Mouse (Mus musculus): ENCODE data around the gene Slc24a4. TPM values are rescaled to one million over a fixed set of nuclear protein-coding genes. Genes with fewer than 3 reads are reported as not detected.
"Not testable (repeated sequence)": the region's sequence is repeated elsewhere in the genome, so short reads cannot be mapped to it uniquely, and the experiment has no call there.

The Slc24a4 gene
- total RNA-seq, 2 experiments from 2014 or later = not detected

DNA sequence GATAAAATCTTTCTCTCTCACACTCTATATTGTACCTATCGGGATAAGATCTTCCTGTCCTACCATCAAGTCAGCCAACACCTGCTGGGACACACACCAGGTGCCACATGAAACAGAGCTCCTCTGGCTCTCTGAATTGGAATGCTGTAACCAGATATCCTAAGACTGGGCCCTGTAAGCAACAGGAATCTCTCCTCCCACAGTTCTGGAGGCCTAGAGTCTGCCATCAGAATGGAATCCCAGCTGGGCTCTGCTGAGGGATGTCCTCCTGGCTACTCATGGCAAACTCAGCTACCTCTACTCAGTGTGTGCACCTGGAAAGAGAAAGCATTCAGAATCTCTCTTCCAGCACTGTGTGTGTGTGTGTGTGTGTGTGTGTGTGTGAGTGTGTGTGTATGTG lies 115.4 kb downstream of the Slc24a4 start:
- no peak for ATAC-seq (replicated peaks; ENCODE audit: poor library complexity)

DNA sequence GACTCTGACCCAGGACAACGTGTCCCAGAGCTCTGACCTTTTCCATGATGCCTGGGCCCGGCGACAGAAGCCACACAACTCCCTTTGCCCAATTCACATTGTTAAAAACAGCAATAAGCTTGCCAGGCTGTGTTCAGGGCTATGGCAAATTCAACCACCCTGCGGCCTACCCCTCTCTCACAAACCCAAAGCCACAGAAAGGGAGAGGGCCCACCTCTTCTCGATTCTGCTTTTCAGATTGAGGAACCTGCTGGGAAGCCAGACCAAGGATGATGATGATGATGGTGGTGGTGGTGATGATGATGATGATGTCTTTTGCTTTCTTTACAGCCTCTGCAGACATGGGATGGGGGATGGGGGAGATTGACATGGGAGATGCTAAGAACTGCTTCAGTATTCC lies 117.7 kb downstream of the Slc24a4 start:
- peak; percentile 77 for ATAC-seq (replicated peaks; ENCODE audit: poor library complexity)

DNA sequence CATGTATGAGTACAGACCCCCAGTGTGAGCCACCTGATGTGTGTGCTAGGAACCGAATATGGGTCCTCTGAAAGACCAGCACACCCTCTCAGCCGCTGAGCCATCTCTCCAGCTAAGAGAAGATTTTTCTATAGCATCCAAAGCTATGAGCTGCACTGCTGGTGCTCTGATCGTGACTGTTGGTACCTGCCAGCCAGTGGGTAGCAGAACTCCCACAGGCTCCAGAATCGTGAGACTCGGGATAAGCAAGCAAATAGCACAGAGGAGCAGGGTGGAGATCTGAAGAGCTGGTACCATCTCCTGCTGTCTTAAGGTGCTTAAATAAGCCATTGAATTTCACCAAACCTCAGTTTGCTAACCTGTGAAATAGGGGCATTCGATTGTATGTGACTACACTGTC lies 119.6 kb downstream of the Slc24a4 start:
- no peak for ATAC-seq (replicated peaks; ENCODE audit: poor library complexity)

DNA sequence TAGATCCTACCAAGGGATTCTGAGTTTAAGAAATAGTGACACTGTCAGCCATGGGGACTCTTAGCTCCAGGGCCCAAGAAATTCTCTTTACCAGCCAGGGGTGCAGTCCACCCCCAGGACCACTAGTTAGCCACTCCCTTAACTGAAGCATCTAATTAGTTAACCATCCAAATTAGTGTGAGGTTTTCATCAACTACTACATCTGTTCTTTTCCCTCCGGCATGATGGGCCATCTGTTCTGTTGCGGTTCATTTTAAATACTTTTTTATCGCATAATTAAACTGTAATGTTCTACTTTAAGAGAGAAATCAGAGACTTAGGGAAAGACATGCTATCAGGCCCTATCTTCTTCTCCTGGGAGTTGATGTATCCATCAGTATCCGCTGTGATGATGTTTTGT lies 121.8 kb downstream of the Slc24a4 start:
- no peak for ATAC-seq (replicated peaks; ENCODE audit: poor library complexity)

DNA sequence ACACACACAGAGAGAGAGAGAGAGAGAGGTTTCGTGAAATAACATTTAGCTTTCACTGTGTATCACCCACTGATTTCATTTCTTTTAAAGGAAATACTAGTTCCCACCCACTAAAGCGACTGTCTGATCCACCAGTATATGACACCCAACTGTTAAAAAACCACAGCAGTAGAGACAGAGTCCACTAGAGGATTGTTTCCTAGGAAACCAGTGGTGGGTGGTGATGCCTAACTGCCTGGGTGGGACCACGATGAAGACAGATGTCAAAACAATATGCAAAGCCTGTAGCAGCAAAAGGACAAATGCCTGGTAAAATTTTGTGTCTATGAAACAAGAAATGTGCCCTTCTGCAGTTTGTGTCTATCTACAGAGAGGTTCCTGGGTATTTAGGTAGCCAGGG lies 122.5 kb downstream of the Slc24a4 start:
- peak; percentile 34 for ATAC-seq (replicated peaks; ENCODE audit: poor library complexity)

DNA sequence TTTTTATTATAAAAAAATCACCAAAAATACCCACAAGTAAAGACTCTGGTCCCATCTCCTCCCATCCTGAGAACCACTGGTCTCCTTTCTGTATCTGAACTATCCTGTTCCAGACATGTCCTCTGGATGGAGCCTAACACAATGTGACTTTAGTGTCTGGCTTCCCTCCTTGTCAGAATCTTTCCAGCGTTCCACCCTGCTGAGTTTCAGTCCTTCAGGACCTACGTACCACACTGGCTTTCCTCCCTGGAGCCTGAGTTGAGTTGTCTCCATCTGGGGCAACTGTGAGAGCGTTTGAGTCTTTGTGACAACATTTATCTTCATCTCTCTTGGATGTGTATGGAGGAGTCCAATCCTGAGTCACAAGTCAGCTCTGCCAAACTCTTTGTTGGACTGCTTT lies 123.5 kb downstream of the Slc24a4 start:
- ATAC-seq (replicated peaks; ENCODE audit: poor library complexity) = no peak

DNA sequence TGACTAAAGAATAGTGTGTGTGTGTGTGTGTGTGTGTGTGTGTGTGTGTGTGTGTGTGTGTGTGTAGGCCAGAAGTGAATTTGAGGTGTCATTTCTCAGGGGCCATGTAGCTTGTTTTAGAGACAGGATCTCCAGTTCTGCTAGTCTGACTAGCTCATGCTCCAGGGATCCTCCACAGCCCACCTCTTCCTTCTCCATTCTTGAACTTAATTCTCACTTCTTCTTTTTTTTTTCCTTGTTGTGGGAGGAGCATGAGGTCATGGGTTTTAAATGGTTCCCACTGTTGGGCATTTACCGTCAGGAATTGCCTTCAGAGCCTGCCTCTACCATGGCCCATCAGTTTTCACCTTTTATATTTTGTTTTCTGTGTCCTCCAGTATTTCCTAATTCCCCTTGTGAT lies 124.0 kb downstream of the Slc24a4 start:
- ATAC-seq (replicated peaks; ENCODE audit: poor library complexity) = peak; percentile 81

DNA sequence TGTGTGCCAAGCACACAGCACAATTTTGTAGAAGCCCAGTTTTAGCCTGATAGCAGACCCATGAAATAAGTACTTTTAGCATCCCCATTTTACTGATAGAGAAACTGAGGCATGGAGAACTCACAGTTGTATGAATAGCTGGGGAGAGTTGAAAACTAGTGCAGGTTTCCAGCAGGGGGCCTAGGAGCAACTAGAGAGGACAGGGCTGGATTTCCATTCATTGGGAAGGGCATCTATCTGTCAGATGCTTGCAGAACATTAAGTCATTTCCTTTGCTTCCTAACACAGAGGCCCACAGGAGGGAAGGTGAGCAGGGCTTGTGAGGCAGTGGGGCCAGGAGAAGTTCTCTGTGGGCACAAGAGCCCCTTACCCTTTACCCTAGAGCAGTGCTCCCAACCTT lies 126.5 kb downstream of the Slc24a4 start:
- no peak for ATAC-seq (replicated peaks; ENCODE audit: poor library complexity)

DNA sequence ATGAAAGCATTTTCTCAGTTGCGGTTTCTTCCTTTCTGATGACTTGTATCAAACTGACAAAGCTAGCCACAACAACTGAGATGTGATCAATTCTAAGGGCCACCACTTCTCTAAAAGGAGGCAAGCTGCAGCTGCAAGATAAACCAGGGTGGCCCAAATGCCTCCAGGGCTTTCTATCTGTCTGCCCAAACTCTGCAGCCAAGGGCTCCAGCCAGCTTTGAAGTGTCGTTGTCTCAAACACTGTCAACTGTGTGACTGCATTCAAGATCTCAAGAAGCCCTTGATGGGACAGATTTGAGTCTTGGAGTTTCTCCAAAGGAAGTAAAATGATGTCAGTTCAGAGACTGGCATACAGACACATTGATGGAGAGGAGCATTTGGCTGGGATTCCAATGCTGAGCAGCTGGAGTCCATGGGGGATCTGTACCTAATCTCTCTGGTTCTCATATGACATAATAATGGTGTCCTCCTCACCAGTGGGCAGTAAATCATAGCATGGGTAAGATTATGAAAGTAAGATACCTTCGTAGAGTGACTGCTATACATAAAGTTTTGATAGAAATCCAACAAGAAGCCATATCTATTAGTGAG lies 130.1 kb downstream of the Slc24a4 start:
- peak; percentile 80 for ATAC-seq (replicated peaks; ENCODE audit: poor library complexity)

DNA sequence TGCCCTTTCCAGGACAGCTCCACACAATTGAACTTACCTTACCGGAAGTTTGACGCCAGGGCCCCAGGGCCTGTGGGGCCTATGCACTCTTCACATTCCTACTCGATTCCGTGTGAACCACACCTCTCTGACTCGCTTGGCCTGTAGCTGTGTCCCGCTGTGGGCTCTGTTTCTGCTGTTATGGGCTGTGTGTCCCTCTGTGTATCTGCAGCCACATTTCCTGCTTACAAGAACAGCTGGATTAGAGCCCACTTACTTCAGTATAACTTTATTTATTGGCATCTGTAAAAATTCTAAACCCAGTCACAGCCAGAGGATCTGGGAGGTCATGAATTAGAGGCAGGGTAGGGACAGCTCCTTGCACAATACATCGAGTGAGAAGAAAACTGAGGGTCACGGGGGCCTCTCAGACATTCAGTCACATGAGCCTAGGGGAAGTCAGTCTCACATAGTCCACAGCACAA lies 133.4 kb downstream of the Slc24a4 start:
- 0 out of 2 replicates have a peak, but pooled peaks have one; percentile 13 for ATAC-seq (replicated peaks; ENCODE audit: poor library complexity)

DNA sequence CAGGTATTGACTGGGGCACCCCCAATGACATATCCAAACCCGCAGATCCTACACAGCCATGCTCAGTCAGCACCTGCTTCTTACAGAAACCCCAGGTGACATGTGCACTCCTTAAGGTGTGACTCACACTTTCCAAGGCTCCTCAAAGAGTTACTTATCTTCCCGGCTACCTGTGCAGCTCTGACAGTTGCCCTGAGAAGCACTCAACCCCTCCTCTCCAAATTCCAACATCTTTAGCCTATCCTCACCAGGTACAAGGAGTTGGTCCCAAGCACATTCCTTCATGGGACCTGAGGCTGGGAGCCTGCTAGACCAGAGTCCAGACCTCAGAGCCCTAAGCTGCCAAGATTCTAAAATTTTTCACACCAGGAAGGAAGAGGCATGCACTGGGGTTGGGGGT lies 134.3 kb downstream of the Slc24a4 start:
- ATAC-seq (replicated peaks; ENCODE audit: poor library complexity) = no peak

DNA sequence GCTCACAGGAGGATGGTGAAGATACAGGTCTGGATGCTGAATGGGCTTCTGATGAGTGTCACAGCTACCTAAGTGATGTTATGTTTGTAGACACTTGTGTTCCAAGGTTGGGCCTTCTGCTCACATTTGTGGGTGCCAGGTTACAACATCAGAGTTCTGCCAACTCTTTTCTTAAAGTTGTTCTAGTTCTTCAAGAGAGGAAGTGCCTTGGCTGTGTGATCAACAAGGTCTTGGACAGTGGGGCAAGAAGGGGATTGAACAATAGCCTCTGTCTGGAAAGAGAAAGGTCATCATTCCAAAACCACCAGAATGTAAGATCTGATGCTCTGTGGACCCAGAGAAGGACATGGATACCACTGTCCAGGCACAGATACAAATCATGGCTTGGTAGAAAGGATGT lies 134.7 kb downstream of the Slc24a4 start:
- peak; percentile 12; the same call in 1 of the 2 replicates for ATAC-seq (replicated peaks; ENCODE audit: poor library complexity)

DNA sequence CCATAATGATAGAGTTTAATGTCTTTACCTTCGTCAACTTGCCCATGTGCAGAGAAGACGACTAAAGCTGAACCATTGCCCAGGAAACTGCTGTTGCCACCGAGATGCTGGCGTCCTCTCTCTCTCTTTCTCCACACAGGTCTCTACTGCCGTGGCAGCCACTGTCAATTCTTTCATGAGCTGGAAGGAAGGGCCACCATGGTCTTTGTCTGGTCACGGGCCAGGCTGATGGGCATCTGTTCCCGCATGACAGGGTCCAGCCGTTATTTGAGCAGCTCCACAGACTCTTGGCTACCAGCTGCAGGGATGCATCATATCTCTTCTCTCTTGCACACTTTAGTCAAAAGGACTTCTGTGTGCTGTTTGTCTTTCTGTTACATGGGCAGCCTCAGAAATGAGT lies 137.9 kb downstream of the Slc24a4 start:
- no peak for ATAC-seq (replicated peaks; ENCODE audit: poor library complexity)

DNA sequence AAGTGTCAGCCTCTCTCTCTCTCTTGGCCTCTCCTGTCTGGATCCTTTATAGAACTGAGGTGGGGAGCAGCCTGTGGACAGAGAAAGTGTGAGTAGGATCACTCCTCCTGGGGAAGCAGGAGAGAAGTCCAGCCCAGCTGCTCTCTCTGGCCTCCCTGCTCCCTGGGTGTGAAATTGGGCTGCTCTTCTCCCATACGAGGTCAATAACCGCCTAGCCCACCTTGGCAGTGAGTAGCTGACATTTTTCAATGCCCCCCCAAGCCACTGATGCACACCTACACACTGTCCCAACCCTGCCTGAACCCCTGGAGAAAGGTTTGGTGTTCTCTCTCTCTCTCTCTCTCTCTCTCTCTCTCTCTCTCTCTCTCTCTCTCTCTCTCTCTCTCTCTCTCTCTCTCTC lies 140.6 kb downstream of the Slc24a4 start:
- no peak for ATAC-seq (replicated peaks; ENCODE audit: poor library complexity)

DNA sequence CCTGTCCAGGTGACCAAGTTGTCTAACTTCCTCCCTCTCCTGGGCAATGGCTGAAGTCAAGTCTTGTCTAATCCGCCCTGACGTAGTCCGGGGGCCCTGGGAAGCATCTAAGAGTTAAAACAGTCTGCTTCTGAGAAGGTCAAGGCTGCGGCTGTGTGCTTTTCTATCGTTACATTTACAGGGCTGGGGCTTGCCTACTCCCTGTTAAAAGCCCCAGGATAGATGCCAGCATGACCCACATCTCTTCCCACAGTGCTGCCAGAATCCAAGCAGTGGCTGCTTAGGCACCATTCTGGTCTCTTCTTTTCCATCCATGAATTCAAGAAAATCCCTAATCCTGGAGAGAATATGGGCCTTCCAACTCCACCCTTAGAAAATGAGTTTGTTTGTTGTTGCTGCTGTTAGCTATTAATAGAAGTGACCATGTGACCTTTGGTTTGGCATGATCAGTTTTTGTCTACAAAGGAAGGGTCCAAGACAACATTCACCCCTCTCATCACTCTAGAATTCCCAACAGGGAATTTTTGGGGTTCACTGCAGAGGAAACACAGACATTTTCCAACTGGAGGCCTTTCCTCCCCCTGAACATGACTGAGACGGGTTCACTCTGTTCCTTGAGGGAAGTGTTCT lies 142.4 kb downstream of the Slc24a4 start:
- ATAC-seq (replicated peaks; ENCODE audit: poor library complexity) = no peak; the same call in 1 of the 2 replicates

DNA sequence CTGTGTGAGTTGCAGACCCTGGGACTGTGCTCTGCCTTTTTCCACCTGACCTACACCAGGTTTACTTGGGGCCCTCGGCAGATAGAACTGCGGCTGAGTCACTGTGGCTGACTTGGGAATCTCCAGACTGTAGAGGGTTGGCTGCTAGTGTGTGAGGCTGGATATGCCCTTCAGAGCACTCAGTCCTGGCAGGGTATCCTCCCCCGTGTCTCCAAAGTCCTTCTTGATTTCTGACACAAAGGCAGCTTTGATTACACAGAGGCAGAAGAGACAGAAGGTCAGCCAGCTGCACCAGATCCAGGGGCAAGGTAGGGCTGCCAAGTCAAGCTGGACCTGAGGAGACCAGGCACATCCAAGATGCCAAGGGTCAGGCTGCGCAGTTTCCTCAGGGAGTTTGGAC lies 142.9 kb downstream of the Slc24a4 start:
- no peak for ATAC-seq (replicated peaks; ENCODE audit: poor library complexity)

DNA sequence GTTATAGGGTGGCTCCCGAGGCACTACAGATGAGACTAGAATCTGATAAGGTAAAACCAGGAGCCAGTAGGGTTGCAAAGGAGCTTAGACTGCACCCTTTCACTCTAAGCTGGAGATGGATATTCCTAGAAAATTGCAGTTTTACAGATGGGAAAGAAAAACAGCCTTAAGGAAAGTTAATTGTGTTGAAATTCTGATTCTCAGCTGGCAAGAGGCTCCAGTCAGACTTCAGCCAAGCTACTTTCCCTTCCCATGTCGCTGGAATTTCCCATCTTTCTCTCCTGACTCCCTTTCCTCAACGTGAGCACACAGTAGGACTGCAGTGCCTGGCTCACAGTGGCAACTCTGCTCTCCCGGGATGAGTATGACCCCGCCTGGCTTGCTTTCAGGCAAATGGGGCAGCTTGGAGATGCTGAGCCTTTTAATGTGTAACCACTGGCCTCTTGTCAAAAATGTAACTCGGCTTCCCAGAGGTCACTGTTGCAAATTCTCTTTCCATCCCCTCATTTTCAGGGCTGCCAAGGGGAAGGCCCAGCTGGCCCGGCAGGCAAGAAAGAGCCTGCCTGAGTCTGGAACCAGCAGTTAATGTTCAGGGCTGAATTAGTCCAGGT lies 147.4 kb downstream of the Slc24a4 start:
- ATAC-seq (replicated peaks; ENCODE audit: poor library complexity) = no peak

DNA sequence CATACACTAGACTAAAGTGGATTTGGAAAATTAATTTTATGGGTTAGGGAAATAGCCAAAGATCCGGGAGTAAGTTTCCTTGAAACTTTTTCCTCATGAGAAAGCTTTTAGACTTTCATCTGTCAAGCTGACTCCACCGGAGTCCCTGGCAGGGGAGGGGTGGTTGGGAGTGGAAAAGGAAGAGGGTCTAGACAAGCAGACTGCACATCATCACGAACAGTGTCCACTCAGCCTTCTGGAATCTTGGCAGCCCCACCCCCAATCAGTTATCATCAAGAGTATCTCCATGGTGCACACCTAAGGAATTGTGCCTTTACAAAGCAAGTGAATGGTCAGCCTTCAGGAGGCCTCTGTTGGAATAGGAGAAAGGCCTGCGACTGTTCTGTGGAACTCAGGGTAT lies 151.8 kb downstream of the Slc24a4 start:
- not testable (repeated sequence) for ATAC-seq (replicated peaks; ENCODE audit: poor library complexity)

DNA sequence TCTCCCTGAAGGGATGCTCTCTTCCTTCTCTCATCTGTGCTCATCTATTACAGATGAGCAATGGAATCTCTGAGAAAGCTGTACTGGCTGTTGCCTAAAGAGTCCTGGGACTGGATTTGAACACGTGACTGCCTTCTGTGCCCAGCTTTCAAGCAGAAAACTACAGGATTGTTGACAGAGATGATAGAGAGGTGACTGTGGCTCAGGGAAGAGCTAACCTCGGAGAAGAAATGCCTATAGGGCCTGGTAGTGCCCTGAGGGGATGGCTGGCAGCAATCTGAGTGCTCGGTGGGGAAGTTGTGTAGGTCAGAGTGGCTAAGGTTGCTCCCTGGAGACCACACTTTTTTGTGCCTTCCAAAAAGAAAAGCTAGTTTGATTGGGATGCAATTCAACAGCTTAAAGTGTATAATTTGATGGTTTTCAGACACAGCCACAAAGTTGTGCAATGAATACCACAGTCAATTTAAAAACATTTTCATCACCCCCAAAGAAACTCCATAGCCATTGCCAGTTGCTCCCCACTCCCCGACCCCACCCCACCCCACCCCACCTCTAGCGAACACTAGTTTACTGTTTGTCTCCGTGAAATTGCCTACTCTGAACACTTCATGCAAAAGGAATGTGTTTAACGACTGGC lies 152.5 kb downstream of the Slc24a4 start:
- no peak for ATAC-seq (replicated peaks; ENCODE audit: poor library complexity)

DNA sequence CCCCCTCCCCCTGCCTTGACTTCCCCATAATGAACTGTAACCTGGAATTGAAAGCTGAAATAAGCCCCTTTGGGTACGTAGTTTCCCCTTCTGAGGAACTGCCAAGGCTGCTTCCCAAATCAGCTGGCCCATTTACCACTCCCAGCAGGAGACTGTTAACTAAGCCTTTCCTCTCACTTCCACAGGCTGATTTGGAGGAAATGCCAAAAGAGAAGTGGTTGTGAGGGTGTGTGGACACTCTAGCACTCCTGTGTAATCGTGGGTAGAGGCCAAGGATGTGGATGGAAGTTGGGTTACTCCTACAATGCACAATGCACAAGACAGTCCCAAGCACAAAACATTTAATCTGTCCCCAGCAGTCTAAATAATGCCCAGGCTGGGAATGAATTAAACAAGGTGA lies 153.6 kb downstream of the Slc24a4 start:
- ATAC-seq (replicated peaks; ENCODE audit: poor library complexity) = peak; percentile 76

DNA sequence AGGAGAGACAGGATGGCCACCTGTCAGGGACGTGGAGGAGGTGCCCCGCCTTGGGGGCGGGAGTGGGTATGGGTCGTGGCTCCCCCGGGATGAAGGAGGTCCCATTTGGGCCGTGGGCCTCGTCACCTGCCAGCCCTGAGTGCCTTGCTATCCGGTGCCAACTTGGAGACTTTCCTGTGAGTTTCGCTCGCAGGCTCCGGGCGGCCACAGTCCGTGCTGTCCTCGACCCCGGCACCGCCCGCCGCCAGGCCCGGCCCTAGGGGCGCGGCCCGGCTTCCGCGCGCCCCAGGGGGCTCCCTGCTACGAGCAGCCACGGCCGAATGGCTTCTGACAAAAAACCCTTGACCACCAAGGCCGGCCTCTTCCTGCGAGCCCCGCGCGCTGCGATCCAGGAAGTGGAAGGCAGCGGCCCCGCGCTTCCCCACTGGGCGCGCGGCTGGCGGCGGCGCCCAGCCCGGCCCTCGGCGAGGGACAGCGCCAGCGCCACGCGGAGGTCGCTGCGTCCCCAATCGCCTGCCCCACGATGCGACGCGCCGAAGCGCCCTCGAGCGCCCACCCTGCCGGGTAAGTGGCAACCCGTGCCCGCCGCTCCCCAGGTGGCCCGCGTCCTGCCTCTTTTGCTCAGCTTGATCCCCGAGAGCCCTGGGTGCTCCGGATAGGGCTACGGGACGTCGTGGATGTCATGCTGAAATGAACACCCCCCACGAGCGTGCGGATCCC lies 154.4 kb downstream of the Slc24a4 start, which contains the start of gene Rin3:
Gene Rin3, plus strand, starts transcription at position 286 of the 720 bp plus-strand sequence.
- ATAC-seq (replicated peaks; ENCODE audit: poor library complexity) = peak; percentile 49

Measured in megakaryocyte progenitor cell, adult 5-6 weeks (primary cell).